Mouse (Mus musculus) thymus, adult 2 months (tissue): Measurements from ENCODE around the gene Pacrg. TPM values are rescaled to one million over a fixed set of nuclear protein-coding genes. Genes with fewer than 3 reads are reported as not detected.

ENCODE experiments used
- DNase-seq: peaks from one replicate; pipeline ENCODE4 v3.0.0; 2021
- H3K27ac ChIP-seq: fragments of 200-500 bp; 2 replicates; pipeline ENCODE4 v1.5.1; 2012; ENCODE audit warnings: low read length, control low read depth; ENCODE audit not compliant: control insufficient read depth, insufficient read depth
- H3K27me3 ChIP-seq: fragments of 200-500 bp; 2 replicates; pipeline ENCODE4 v1.6.1; 2012; ENCODE audit warnings: mild to moderate bottlenecking, low read length, moderate library complexity, mixed read lengths; ENCODE audit not compliant: control insufficient read depth, insufficient read depth
- H3K36me3 ChIP-seq: fragments of 200-500 bp; 2 replicates; pipeline ENCODE4 v1.6.1; 2012; ENCODE audit warnings: mild to moderate bottlenecking, low read length, moderate library complexity; ENCODE audit not compliant: control insufficient read depth, insufficient read depth
- H3K4me1 ChIP-seq: fragments of 200-500 bp; replicated peaks from 2 replicates; pipeline ENCODE4 v1.6.1; 2012; ENCODE audit warnings: low read length; ENCODE audit not compliant: control insufficient read depth, insufficient read depth
- H3K4me3 ChIP-seq: fragments of 200-500 bp; 2 replicates; pipeline ENCODE4 v1.5.1; 2012; ENCODE audit warnings: mild to moderate bottlenecking, low read length, control low read depth, moderate library complexity; ENCODE audit not compliant: control insufficient read depth, insufficient read depth
- CTCF ChIP-seq: fragments of 200-500 bp; IDR thresholded peaks from 2 replicates; pipeline ENCODE4 v1.5.1; 2012; ENCODE audit warnings: mild to moderate bottlenecking, control low read depth, low read length, moderate library complexity, borderline replicate concordance; ENCODE audit not compliant: control insufficient read depth, poor library complexity, insufficient read depth; ENCODE audit errors: extremely low read depth
- POLR2A ChIP-seq: fragments of 200-500 bp; IDR thresholded peaks from 2 replicates; pipeline ENCODE4 v1.6.1; 2012; ENCODE audit warnings: mild to moderate bottlenecking, low read length, control low read depth, moderate library complexity; ENCODE audit not compliant: control insufficient read depth, poor library complexity, insufficient read depth; ENCODE audit errors: extremely low read depth
- WGBS: fragments of 180-500 bp; shearing (Covaris S2); methylation state at CpG from one replicate; pipeline ENCODE4 v1.1.7; 2018; 5-methylcytosine and 5-hydroxymethylcytosine counted together
- polyA plus RNA-seq: library from polyadenylated mRNA; depleted of rRNA; stranded (reverse); fragments of >200 nt; gene quantifications from 2 replicates; pipeline ENCODE4 v1.2.3, GENCODE M21; 2012

Pacrg gene
- polyA plus RNA-seq, 1 experiment, result 0.34 TPM

DNA sequence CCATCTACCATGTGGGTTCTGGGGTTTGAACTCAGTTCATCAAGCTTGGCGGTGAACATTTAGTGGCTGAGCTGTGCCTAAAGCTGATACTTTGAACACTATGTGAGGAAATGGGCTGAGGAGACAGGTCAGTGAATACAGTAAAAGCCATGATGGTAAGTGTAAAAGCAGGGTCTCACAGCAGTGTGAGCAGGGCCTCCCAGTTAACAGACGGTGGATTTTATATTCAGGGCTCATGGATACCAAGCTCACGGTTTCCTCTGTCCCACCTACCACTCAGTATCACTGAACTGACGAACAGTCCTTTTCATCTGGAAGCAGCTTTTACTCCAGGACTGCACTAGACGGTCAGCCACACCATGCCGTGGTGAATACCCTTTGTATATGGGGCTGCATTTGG lies 205.1 kb downstream of the Pacrg start:
- Histone ChIP-seq H3K4me3 (no peak overlapping the region), H3K4me1 (no peaks in the 10 kb centered on the region), H3K27me3 (no peaks in the 10 kb centered on the region), H3K27ac (no peak overlapping the region), H3K36me3 (no peaks in the 10 kb centered on the region)
- no peak for DNase-seq
- WGBS, result 96% methylated on average over 6 of the region's 6 CpGs
- TF ChIP-seq POLR2A (no peak), CTCF (no peak)

DNA sequence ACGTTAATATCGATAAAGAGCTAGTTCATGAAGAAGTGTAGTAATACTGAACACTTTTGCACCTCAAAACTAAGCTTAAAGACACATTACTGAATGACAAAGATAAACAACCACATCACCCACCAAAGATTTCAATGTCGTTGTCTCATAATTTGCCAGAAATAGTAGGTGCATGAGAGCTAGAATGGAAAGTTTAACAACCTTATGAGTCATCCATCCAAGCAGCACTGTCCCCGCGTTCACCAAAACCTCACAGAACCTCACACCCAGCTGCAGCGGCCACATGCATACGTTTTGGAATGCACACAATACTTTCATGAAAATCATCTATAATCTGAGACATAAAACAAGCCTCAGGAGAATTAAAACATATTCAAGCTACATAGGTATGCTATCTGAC lies 206.3 kb downstream of the Pacrg start:
- H3K27ac ChIP-seq, result no peak overlapping the region
- DNase-seq, result no peak
- H3K27me3 ChIP-seq, result no peaks in the 10 kb centered on the region
- no peaks in the 10 kb centered on the region for H3K36me3 ChIP-seq
- H3K4me3 ChIP-seq, result no peak overlapping the region
- WGBS, result 93% methylated on average over 7 of the region's 7 CpGs
- H3K4me1 ChIP-seq, result no peaks in the 10 kb centered on the region
- TF ChIP-seq CTCF (no peak), POLR2A (no peak)

DNA sequence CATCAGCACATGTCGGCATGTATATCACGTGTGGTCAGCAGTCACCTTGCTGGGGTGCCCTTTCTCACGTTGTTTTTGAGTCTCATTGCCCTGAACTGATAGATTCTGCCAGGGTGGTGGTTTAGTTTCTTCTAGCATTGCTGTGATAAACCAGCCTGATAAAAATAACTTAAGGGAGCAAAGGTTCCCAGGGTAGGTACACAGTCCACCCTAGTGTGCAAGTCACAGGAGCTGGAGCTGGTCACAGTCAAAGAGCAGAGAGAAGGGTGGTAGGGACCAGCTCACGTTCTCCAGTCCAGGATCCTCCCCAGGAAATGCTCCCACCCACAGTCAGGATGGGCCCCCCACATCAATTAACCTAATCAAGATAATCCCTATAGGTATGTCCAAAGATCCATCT lies 211.9 kb downstream of the Pacrg start:
- 95% methylated on average over 4 of the region's 4 CpGs for WGBS
- no peak overlapping the region for H3K4me3 ChIP-seq
- DNase-seq, result no peak
- TF ChIP-seq POLR2A (no peak), CTCF (no peak)
- no peak overlapping the region for H3K27ac ChIP-seq
- no peaks in the 10 kb centered on the region for H3K4me1 ChIP-seq
- H3K36me3 ChIP-seq, result no peaks in the 10 kb centered on the region
- H3K27me3 ChIP-seq, result no peaks in the 10 kb centered on the region

DNA sequence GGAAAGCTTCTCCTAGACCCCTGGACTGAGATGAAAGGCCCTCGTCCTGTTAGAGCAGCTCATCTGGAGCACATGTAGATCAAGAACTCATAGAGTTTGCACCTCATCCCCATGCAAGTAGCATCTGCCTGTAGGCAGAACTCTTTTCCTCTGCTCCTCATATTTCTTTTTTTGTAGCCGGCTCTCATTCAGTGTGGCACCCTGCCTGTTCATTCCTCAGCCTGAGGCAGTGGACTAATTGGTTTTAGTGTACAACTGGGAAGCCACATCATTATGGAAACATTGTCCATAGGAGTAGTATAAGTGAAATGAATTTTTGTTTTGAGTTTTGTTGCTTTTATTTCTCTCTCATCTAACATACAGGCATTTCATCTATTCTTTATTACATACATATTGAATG lies 212.6 kb downstream of the Pacrg start:
- H3K27me3 ChIP-seq, result no peaks in the 10 kb centered on the region
- no peak for DNase-seq
- 92% methylated on average over 2 of the region's 2 CpGs for WGBS
- no peak overlapping the region for H3K4me3 ChIP-seq
- TF ChIP-seq CTCF (no peak), POLR2A (no peak)
- no peaks in the 10 kb centered on the region for H3K4me1 ChIP-seq
- no peaks in the 10 kb centered on the region for H3K36me3 ChIP-seq
- H3K27ac ChIP-seq, result no peak overlapping the region

DNA sequence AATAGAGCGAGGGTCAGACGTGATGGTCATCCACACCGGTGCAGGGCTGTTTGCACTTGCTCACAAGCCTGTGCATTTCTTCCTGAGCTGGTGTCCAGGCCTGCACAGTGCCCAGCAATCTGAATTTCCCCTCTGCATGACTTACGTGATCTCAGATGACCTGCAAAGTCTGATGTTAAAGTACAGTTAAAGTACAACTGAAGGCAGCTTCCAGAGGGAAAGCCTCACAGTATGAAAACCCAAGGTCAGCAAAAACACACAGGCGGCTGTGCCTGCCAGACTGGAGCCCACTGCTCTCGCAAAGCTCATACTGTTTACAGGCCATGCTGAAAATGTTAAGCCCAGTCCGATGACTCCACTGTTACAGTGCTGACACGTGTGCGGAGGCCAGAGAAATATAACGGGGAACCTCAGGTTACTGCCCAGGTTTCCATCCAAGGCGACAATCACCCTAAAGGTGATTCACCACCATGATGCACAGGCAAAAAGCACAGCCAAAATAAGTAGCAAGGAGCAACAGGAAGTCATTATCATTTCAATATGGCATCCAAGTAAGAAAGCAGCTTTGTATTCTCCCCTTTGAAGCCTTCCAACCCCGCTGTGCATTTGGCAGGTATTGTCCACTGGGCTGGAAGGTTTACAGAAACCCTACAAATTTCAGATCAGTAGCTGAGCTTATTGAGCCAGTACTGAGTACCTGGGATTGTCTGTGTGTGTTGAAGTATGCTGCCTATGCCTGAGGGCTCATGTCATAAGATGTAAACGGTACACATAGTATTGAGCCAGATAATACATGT lies 213.6 kb downstream of the Pacrg start:
- no peak overlapping the region for H3K4me3 ChIP-seq
- H3K4me1 ChIP-seq, result no peaks in the 10 kb centered on the region
- WGBS, result 95% methylated on average over 13 of the region's 13 CpGs
- no peak for TF ChIP-seq CTCF
- TF ChIP-seq POLR2A, result no peak
- no peaks in the 10 kb centered on the region for H3K27me3 ChIP-seq
- DNase-seq, result no peak
- no peaks in the 10 kb centered on the region for H3K36me3 ChIP-seq
- H3K27ac ChIP-seq, result no peak overlapping the region

DNA sequence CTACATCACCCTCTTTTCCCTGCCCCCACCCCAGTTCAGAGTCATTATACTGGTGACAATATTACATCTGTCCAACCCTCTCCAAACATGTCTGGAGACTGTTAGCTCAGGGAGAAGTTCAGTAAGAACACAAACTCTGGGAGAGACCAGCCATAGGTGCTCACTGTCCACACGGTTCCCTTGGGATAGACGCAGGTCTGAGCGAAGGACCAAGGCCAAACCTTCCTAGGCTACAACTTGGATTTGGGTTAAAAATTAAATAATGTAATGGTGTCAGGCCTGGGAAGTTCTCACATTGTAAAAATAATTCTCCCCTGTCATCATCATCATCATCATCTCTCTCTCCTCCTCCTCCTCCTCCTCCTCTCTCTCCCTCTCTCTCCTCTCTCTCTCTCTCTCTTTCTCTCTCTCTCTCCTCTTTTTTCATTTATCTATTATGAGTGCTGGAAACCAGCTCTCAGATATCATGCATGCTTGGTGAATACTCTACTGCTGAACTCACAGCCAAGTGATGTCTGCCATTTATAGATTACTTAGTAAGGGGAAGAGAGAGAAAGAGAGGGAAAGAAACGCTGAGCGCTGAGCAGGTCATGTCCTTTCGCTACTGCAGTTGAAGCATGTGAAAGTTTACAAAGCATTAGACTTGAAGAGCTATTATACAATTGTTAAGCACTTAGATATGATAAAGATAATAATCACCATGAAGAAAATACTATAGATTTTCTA lies 215.2 kb downstream of the Pacrg start:
- TF ChIP-seq CTCF (no peak), POLR2A (no peak)
- H3K4me1 ChIP-seq, result no peaks in the 10 kb centered on the region
- H3K27ac ChIP-seq, result no peak overlapping the region
- H3K27me3 ChIP-seq, result no peaks in the 10 kb centered on the region
- 94% methylated on average over 6 of the region's 6 CpGs for WGBS
- no peaks in the 10 kb centered on the region for H3K36me3 ChIP-seq
- DNase-seq, result no peak
- H3K4me3 ChIP-seq, result no peak overlapping the region

DNA sequence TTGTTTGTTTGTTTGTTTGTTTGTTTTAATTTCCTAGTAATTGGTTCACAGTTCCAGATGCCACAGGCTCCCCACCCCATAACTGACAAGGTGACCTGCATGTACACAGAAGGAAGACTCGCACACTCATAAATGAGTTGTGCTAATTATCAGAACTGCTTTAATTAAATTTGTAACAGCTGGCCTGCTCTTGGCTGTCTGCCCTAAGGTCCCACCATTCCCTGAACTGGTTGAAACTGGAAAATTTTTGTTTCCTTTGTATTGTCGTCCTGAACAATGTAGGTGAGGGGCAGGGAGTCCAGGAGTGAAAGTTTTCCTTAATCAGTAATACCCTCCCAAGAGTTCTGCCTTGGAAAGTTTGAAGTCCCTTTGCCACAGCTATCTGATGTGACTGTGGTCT lies 219.5 kb downstream of the Pacrg start:
- WGBS, result 80% methylated on average over 2 of the region's 2 CpGs

More for the DNA sequence above, 219.5 kb downstream of the Pacrg start:
- Histone ChIP-seq H3K27ac (no peak overlapping the region), H3K4me3 (no peak overlapping the region), H3K27me3 (no peaks in the 10 kb centered on the region), H3K4me1 (no peaks in the 10 kb centered on the region), H3K36me3 (no peaks in the 10 kb centered on the region)
- no peak for DNase-seq
- TF ChIP-seq POLR2A (no peak), CTCF (no peak)
